Mouse (Mus musculus) E14TG2a.4 (cell line): ENCODE data around the gene Tmem132e.

ENCODE experiments used
- CTCF ChIP-seq: conservative IDR thresholded peaks from 2 replicates; pipeline ENCODE4 v1.5.1; 2014; ENCODE audit warnings: low read length
- NANOG ChIP-seq: IDR thresholded peaks from 2 replicates; pipeline ENCODE4 v1.6.1; 2014; ENCODE audit warnings: borderline replicate concordance, low read length, mixed read lengths
- POU5F1 ChIP-seq: IDR thresholded peaks from 2 replicates; pipeline ENCODE4 v1.6.1; 2014; ENCODE audit warnings: low read length, borderline replicate concordance

DNA sequence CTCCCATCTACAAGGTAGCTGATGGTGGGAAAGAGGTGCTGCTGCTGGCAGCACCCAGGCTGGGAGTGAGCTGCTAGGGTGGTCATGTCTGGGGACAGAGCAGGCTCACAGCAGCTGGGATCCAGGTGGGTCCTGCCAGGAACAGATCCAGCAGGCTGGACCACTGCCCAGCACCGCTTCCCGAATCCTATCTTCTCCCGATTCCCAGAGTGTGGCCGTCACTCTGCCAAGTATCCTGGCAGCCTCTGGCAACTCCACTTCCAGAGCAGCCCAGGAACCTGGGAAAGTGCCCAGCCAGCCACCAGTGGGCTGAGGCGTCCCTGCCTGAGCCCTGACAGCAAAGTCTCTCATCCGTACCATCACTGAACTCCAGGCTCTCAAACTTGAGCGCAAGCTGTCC lies 78.5 kb downstream of the Tmem132e start:
- TF ChIP-seq CTCF (no peak), POU5F1 (no peak), NANOG (no peak)
